Mouse (Mus musculus): ENCODE measurements around the gene S100a11. TPM values are rescaled to one million over a fixed set of nuclear protein-coding genes. Genes with fewer than 3 reads are reported as not detected.

S100a11 gene
- polyA plus RNA-seq, 1 experiment from 2014 or later: 790 TPM

- Histone ChIP-seq H3K4me3 (ENCODE audit: low read depth, low read length) (no peak overlapping the region), H3K4me1 (ENCODE audit: control insufficient read depth, insufficient read depth, low read length) (peaks cover 8% of the 10 kb centered on the region; the same call in 1 of the 2 replicates), H3K9ac (ENCODE audit: low read depth, low read length) (no peak overlapping the region), H3K36me3 (ENCODE audit: control insufficient read depth, insufficient read depth, low read length) (no peaks in the 10 kb centered on the region), H3K4me2 (no peak overlapping the region), H3K27ac (ENCODE audit: low read depth, low read length) (no peak overlapping the region), H3K27me3 (ENCODE audit: control insufficient read depth, insufficient read depth, low read length) (no peaks in the 10 kb centered on the region), H3K9me3 (replicated peaks; ENCODE audit: control insufficient read depth, low read length) (no peaks in the 10 kb centered on the region)
- WGBS (ENCODE audit: insufficient replicate concordance): 80% methylated on average over 5 of the region's 5 CpGs
- ATAC-seq (replicated peaks; ENCODE audit: insufficient number of reproducible peaks, low FRiP score, low TSS enrichment): no peak
These were observed 31.9 kb downstream of the S100a11 start for GRCm38 (mm10) chr3:93551950-93552901.

- WGBS (ENCODE audit: insufficient replicate concordance): 90% methylated on average over 2 of the region's 2 CpGs
- H3K4me2 ChIP-seq: no peak overlapping the region
- H3K4me3 ChIP-seq (ENCODE audit: low read depth, low read length): no peak overlapping the region
- H3K9ac ChIP-seq (ENCODE audit: low read depth, low read length): no peak overlapping the region
- H3K9me3 ChIP-seq (replicated peaks; ENCODE audit: control insufficient read depth, low read length): no peaks in the 10 kb centered on the region
- no peak for ATAC-seq (replicated peaks; ENCODE audit: insufficient number of reproducible peaks, low FRiP score, low TSS enrichment)
- H3K27ac ChIP-seq (ENCODE audit: low read depth, low read length): no peak overlapping the region
- H3K4me1 ChIP-seq (ENCODE audit: control insufficient read depth, insufficient read depth, low read length): peaks cover 8% of the 10 kb centered on the region; the same call in 1 of the 2 replicates
- H3K27me3 ChIP-seq (ENCODE audit: control insufficient read depth, insufficient read depth, low read length): no peaks in the 10 kb centered on the region
- H3K36me3 ChIP-seq (ENCODE audit: control insufficient read depth, insufficient read depth, low read length): no peaks in the 10 kb centered on the region
These were observed 33.0 kb downstream of the S100a11 start for GRCm38 (mm10) chr3:93553311-93553710.

GRCm38 (mm10) chr3:93553765-93554378 is 33.6 kb downstream of the S100a11 start:
- H3K9me3 ChIP-seq (replicated peaks; ENCODE audit: control insufficient read depth, low read length): no peaks in the 10 kb centered on the region
- H3K36me3 ChIP-seq (ENCODE audit: control insufficient read depth, insufficient read depth, low read length): no peaks in the 10 kb centered on the region
- peak overlapping the region; percentile 68 for H3K4me2 ChIP-seq
- H3K27me3 ChIP-seq (ENCODE audit: control insufficient read depth, insufficient read depth, low read length): no peaks in the 10 kb centered on the region
- no peak overlapping the region for H3K27ac ChIP-seq (ENCODE audit: low read depth, low read length)
- WGBS (ENCODE audit: insufficient replicate concordance): 52% methylated on average over 9 of the region's 9 CpGs
- no peak overlapping the region; the same call in 1 of the 2 replicates for H3K4me3 ChIP-seq (ENCODE audit: low read depth, low read length)
- peaks cover 8% of the 10 kb centered on the region; the same call in 1 of the 2 replicates for H3K4me1 ChIP-seq (ENCODE audit: control insufficient read depth, insufficient read depth, low read length)
- H3K9ac ChIP-seq (ENCODE audit: low read depth, low read length): no peak overlapping the region
- ATAC-seq (replicated peaks; ENCODE audit: insufficient number of reproducible peaks, low FRiP score, low TSS enrichment): no peak

GRCm38 (mm10) chr3:93554379-93554980 is 34.2 kb downstream of the S100a11 start:
- H3K9ac ChIP-seq (ENCODE audit: low read depth, low read length): peak overlapping the region; percentile 72; the same call in 1 of the 2 replicates
- peak; percentile 31; the same call in 1 of the 2 replicates for ATAC-seq (replicated peaks; ENCODE audit: insufficient number of reproducible peaks, low FRiP score, low TSS enrichment)
- H3K27me3 ChIP-seq (ENCODE audit: control insufficient read depth, insufficient read depth, low read length): no peaks in the 10 kb centered on the region
- peak overlapping the region; percentile 57 for H3K4me3 ChIP-seq (ENCODE audit: low read depth, low read length)
- peaks cover 8% of the 10 kb centered on the region; the same call in 1 of the 2 replicates for H3K4me1 ChIP-seq (ENCODE audit: control insufficient read depth, insufficient read depth, low read length)
- no peaks in the 10 kb centered on the region for H3K9me3 ChIP-seq (replicated peaks; ENCODE audit: control insufficient read depth, low read length)
- H3K4me2 ChIP-seq: peak overlapping the region; percentile 68
- H3K27ac ChIP-seq (ENCODE audit: low read depth, low read length): no peak overlapping the region
- WGBS (ENCODE audit: insufficient replicate concordance): 16% methylated on average over 13 of the region's 13 CpGs
- no peaks in the 10 kb centered on the region for H3K36me3 ChIP-seq (ENCODE audit: control insufficient read depth, insufficient read depth, low read length)

- H3K9ac ChIP-seq (ENCODE audit: low read depth, low read length): peak within 1 kb of the TSS; percentile 72
- WGBS (ENCODE audit: insufficient replicate concordance): under 1% methylated on average over 32 of the region's 39 CpGs
- H3K27me3 ChIP-seq (ENCODE audit: control insufficient read depth, insufficient read depth, low read length): no peaks in the 10 kb centered on the region
- H3K4me2 ChIP-seq: peak within 1 kb of the TSS; percentile 68
- peak within 1 kb of the TSS; percentile 57 for H3K4me3 ChIP-seq (ENCODE audit: low read depth, low read length)
- H3K36me3 ChIP-seq (ENCODE audit: control insufficient read depth, insufficient read depth, low read length): no peaks in the 10 kb centered on the region
- peaks cover 8% of the 10 kb centered on the region; the same call in 1 of the 2 replicates for H3K4me1 ChIP-seq (ENCODE audit: control insufficient read depth, insufficient read depth, low read length)
- peak; percentile 82 for ATAC-seq (replicated peaks; ENCODE audit: insufficient number of reproducible peaks, low FRiP score, low TSS enrichment)
- H3K9me3 ChIP-seq (replicated peaks; ENCODE audit: control insufficient read depth, low read length): no peaks in the 10 kb centered on the region
- H3K27ac ChIP-seq (ENCODE audit: low read depth, low read length): peak within 1 kb of the TSS; percentile 54
These were observed 34.9 kb downstream of the S100a11 start, which contains the start of gene S100a10 for GRCm38 (mm10) chr3:93554981-93555877. Gene S100a10, plus strand, starts transcription at chr3:93555080.

GRCm38 (mm10) chr3:93555878-93556254 is 35.6 kb downstream of the S100a11 start:
- Histone ChIP-seq H3K9me3 (replicated peaks; ENCODE audit: control insufficient read depth, low read length) (no peaks in the 10 kb centered on the region), H3K9ac (ENCODE audit: low read depth, low read length) (peak overlapping the region; percentile 72), H3K27ac (ENCODE audit: low read depth, low read length) (peak overlapping the region; percentile 54; the same call in 1 of the 2 replicates), H3K4me1 (ENCODE audit: control insufficient read depth, insufficient read depth, low read length) (peaks cover 8% of the 10 kb centered on the region; the same call in 1 of the 2 replicates), H3K4me2 (peak overlapping the region; percentile 68), H3K4me3 (ENCODE audit: low read depth, low read length) (peak overlapping the region; percentile 57), H3K27me3 (ENCODE audit: control insufficient read depth, insufficient read depth, low read length) (no peaks in the 10 kb centered on the region), H3K36me3 (ENCODE audit: control insufficient read depth, insufficient read depth, low read length) (no peaks in the 10 kb centered on the region)
- peak; percentile 53; the same call in 1 of the 2 replicates for ATAC-seq (replicated peaks; ENCODE audit: insufficient number of reproducible peaks, low FRiP score, low TSS enrichment)
- WGBS (ENCODE audit: insufficient replicate concordance): 13% methylated on average over 2 of the region's 2 CpGs

- peak overlapping the region; percentile 68 for H3K4me2 ChIP-seq
- ATAC-seq (replicated peaks; ENCODE audit: insufficient number of reproducible peaks, low FRiP score, low TSS enrichment): no peak
- no peak overlapping the region for H3K9ac ChIP-seq (ENCODE audit: low read depth, low read length)
- no peaks in the 10 kb centered on the region; the same call in 1 of the 2 replicates for H3K36me3 ChIP-seq (ENCODE audit: control insufficient read depth, insufficient read depth, low read length)
- WGBS (ENCODE audit: insufficient replicate concordance): 60% methylated on average over 1 of the region's 1 CpGs
- peak overlapping the region; percentile 57; the same call in 1 of the 2 replicates for H3K4me3 ChIP-seq (ENCODE audit: low read depth, low read length)
- peaks cover 8% of the 10 kb centered on the region; the same call in 1 of the 2 replicates for H3K4me1 ChIP-seq (ENCODE audit: control insufficient read depth, insufficient read depth, low read length)
- H3K27me3 ChIP-seq (ENCODE audit: control insufficient read depth, insufficient read depth, low read length): no peaks in the 10 kb centered on the region
- H3K27ac ChIP-seq (ENCODE audit: low read depth, low read length): no peak overlapping the region
- H3K9me3 ChIP-seq (replicated peaks; ENCODE audit: control insufficient read depth, low read length): no peaks in the 10 kb centered on the region
These were observed 36.3 kb downstream of the S100a11 start for GRCm38 (mm10) chr3:93556599-93556998.
